Mouse (Mus musculus): ENCODE measurements around the gene Rabgap1l. TPM values are rescaled to one million over a fixed set of nuclear protein-coding genes. Genes with fewer than 3 reads are reported as not detected.

Rabgap1l gene
- polyA plus RNA-seq, 1 experiment from 2014 or later: 41.8 TPM

DNA sequence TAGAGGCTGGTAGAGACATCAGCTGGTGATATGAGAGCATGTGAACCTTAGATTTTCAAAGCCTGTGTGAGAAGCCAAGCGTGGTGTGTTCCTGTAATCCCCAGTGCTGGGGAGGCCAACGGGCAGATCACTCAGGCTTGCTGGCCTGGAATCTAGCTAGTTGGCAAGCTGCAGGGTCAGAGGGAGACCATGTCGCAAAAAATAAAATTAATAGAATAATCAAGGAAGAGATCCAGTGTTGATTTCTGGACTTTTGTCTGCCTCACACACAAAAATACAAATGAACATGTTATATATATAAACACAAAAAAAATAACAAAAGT is 196.1 kb downstream of the Rabgap1l start:
- no peak for ATAC-seq
- Histone ChIP-seq H3K9me3 (replicated peaks; ENCODE audit: control insufficient read depth, low read length, poor library complexity, severe bottlenecking) (no peaks in the 10 kb centered on the region), H3K27me3 (ENCODE audit: control insufficient read depth, insufficient read depth, low read depth, low read length) (no peaks in the 10 kb centered on the region), H3K4me2 (ENCODE audit: low read length) (no peak overlapping the region), H3K9ac (ENCODE audit: low read depth, low read length) (no peak overlapping the region), H3K36me3 (ENCODE audit: control insufficient read depth, insufficient read depth, low read length) (no peaks in the 10 kb centered on the region), H3K27ac (ENCODE audit: low read length) (no peak overlapping the region), H3K4me3 (ENCODE audit: low read depth, low read length) (no peak overlapping the region), H3K4me1 (ENCODE audit: control insufficient read depth, insufficient read depth, low read length) (no peaks in the 10 kb centered on the region)
- WGBS: 66% methylated on average over 3 of the region's 3 CpGs

DNA sequence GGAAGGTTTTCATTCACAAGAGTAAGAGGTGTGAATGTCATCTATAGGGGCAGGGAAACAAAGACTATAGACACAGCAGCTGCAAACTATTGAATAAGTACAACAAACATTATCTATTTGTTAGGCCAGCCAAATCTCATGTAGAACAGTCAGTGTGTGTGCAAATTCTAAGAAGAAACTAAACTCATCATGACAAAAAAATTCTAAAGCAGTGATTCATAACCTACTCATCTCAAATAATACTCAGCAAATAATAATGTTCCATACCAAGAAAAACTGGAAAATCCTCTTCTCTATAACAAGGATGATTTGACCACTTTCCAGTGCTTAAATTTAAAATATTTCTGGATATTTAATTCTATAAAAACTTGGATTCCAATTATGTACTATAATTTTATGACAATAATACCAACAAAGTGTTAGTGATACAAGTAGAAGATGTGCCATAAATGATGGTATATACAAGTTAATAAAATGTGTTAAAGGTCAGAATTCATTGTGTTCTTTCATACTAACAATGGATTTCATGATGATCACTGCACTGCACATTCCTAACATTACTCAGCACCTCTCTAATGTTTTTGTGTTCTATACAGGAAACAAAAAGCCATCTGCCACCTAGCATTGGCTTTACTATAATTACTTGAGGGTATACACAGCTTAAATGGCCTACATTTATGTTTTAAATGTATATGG is 196.6 kb downstream of the Rabgap1l start:
- ATAC-seq: no peak
- no peak overlapping the region for H3K27ac ChIP-seq (ENCODE audit: low read length)
- H3K9ac ChIP-seq (ENCODE audit: low read depth, low read length): no peak overlapping the region
- H3K9me3 ChIP-seq (replicated peaks; ENCODE audit: control insufficient read depth, low read length, poor library complexity, severe bottlenecking): no peaks in the 10 kb centered on the region
- H3K4me1 ChIP-seq (ENCODE audit: control insufficient read depth, insufficient read depth, low read length): no peaks in the 10 kb centered on the region
- H3K4me2 ChIP-seq (ENCODE audit: low read length): no peak overlapping the region
- H3K36me3 ChIP-seq (ENCODE audit: control insufficient read depth, insufficient read depth, low read length): no peaks in the 10 kb centered on the region
- no peaks in the 10 kb centered on the region for H3K27me3 ChIP-seq (ENCODE audit: control insufficient read depth, insufficient read depth, low read depth, low read length)
- H3K4me3 ChIP-seq (ENCODE audit: low read depth, low read length): no peak overlapping the region

DNA sequence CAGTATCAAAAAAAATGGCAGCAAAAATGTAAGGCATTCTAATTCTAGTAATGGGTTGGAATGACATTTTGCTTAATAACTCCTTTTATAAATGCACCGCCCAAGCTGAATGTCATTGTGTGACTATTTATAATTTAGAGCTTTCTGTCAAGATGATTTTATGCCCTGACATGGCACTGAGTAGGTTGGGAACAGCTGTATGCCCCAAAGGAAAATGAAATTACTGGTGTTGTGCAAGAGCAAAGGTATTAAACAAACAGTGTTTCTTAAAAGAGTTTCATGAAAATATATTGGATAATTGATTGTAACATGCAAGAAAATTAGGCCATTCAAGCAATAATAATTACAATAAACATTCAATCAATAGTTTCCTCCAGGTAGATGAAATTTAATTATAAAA is 198.4 kb downstream of the Rabgap1l start:
- H3K36me3 ChIP-seq (ENCODE audit: control insufficient read depth, insufficient read depth, low read length): no peaks in the 10 kb centered on the region
- H3K27ac ChIP-seq (ENCODE audit: low read length): no peak overlapping the region
- no peak overlapping the region for H3K9ac ChIP-seq (ENCODE audit: low read depth, low read length)
- no peaks in the 10 kb centered on the region for H3K27me3 ChIP-seq (ENCODE audit: control insufficient read depth, insufficient read depth, low read depth, low read length)
- no peak overlapping the region for H3K4me2 ChIP-seq (ENCODE audit: low read length)
- 63% methylated on average over 1 of the region's 1 CpGs for WGBS
- ATAC-seq: no peak; the same call in 1 of the 2 replicates
- H3K4me3 ChIP-seq (ENCODE audit: low read depth, low read length): no peak overlapping the region
- H3K9me3 ChIP-seq (replicated peaks; ENCODE audit: control insufficient read depth, low read length, poor library complexity, severe bottlenecking): no peaks in the 10 kb centered on the region
- no peaks in the 10 kb centered on the region for H3K4me1 ChIP-seq (ENCODE audit: control insufficient read depth, insufficient read depth, low read length)

DNA sequence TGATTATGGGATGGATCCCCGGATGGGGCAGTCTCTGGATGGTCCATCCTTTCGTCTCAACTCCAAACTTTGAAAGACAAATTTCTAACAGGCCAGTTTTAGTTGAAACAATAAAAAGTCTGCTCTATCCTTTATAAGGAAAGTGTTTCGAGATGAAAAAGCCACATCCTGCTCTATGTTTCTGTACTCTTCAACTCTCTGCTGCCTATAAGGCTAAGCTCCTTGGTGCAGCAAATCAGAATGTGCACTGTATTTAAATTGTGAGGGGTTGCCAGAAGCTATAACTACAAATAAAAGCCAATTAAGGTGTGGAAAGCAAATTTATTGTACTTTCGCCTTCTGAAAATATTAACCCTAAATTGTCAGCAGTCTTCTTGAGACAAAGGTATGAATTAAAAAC is 198.9 kb downstream of the Rabgap1l start:
- H3K36me3 ChIP-seq (ENCODE audit: control insufficient read depth, insufficient read depth, low read length): no peaks in the 10 kb centered on the region

DNA sequence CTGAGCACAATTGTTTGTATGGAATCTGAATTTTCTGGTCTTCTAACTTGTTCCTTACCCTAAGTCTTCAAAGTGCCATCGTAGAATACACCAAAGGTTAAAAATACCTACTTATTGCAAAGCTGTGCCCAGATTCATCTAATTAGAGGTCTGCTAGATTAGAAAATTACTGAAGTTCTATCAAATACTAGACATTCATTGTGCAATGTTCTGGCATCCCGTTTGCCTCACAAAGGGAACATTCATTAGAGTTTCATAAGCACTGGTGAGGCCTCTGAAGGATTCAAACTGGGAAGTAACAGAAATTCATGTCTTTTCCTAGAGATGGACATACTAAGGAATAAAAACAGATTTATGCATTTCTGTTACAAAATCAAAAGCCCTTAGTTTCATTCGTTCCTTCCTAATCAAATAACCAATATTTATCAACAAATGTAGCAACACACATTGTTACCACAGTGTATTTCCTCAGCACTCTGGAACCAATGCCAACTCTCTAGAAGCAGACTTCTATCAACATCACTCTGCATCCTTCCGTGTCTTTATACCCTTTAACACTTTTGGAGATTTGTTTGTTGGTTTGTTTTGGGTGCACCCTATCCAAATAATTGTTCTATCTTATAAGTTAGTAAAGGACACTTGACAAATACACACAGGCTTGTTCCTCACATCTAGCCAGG is 204.0 kb downstream of the Rabgap1l start:
- H3K9ac ChIP-seq (ENCODE audit: low read depth, low read length): no peak overlapping the region

More for the DNA sequence above, 198.9 kb downstream of the Rabgap1l start:
- no peak overlapping the region for H3K9ac ChIP-seq (ENCODE audit: low read depth, low read length)
- WGBS: 62% methylated on average over 4 of the region's 4 CpGs
- H3K9me3 ChIP-seq (replicated peaks; ENCODE audit: control insufficient read depth, low read length, poor library complexity, severe bottlenecking): no peaks in the 10 kb centered on the region
- H3K4me3 ChIP-seq (ENCODE audit: low read depth, low read length): no peak overlapping the region
- H3K27ac ChIP-seq (ENCODE audit: low read length): no peak overlapping the region
- H3K4me2 ChIP-seq (ENCODE audit: low read length): no peak overlapping the region
- H3K4me1 ChIP-seq (ENCODE audit: control insufficient read depth, insufficient read depth, low read length): no peaks in the 10 kb centered on the region
- ATAC-seq: no peak
- H3K27me3 ChIP-seq (ENCODE audit: control insufficient read depth, insufficient read depth, low read depth, low read length): no peaks in the 10 kb centered on the region

DNA sequence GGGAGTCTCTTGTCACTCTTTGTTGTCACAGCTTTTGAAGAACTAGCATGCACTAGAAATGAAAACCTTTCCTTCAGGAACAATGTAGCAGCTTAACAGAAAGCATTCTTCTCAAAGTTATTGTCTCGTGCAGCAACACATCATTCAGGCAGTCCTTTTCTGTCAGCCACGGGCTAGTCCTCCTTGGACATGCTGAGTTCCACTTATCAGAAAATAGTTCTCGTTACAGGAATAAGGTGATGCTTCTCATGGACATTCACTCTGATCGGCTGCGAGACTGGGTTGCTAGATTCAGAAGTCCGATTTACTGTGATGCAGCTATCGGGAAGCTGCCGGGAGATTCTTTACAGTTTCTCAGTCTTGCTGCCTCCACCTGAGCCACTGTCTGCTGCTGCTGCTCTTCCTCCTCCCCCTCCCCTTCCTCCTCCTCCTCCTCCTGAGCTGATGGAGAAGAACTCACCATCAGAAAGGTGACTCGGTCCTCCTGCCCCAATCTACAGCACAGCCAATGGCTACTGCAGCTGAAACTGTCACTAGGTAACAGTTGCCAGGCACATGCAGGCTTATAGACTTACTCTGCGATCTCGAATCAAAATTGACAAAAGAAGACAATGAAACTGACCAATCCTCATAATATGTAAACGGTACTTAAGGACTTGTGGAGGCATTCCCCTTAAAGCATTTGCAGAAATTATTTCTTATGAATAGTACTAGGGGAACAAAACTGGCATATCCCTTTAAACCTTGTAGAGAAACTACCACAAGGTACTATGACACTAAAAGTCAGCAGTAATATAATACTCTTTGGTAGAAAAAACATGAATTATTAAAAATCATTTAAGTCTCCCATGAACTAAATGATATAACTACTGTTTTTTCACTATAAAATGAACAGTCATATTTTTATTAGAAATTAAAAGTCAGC is 213.4 kb downstream of the Rabgap1l start:
- peak; percentile 89 for ATAC-seq
- peak overlapping the region; percentile 49 for H3K9ac ChIP-seq (ENCODE audit: low read depth, low read length)
- no peaks in the 10 kb centered on the region for H3K27me3 ChIP-seq (ENCODE audit: control insufficient read depth, insufficient read depth, low read depth, low read length)
- no peaks in the 10 kb centered on the region for H3K36me3 ChIP-seq (ENCODE audit: control insufficient read depth, insufficient read depth, low read length)
- H3K4me3 ChIP-seq (ENCODE audit: low read depth, low read length): peak overlapping the region; percentile 41
- H3K4me2 ChIP-seq (ENCODE audit: low read length): peak overlapping the region; percentile 46
- WGBS: 25% methylated on average over 12 of the region's 12 CpGs
- H3K4me1 ChIP-seq (ENCODE audit: control insufficient read depth, insufficient read depth, low read length): 0 out of 2 replicates have a peak, but pooled peaks cover 2% of the 10 kb centered on the region
- H3K9me3 ChIP-seq (replicated peaks; ENCODE audit: control insufficient read depth, low read length, poor library complexity, severe bottlenecking): no peaks in the 10 kb centered on the region
- H3K27ac ChIP-seq (ENCODE audit: low read length): peak overlapping the region; percentile 74

More for the DNA sequence above, 204.0 kb downstream of the Rabgap1l start:
- ATAC-seq: no peak
- 67% methylated on average over 4 of the region's 4 CpGs for WGBS
- no peaks in the 10 kb centered on the region for H3K27me3 ChIP-seq (ENCODE audit: control insufficient read depth, insufficient read depth, low read depth, low read length)
- H3K4me3 ChIP-seq (ENCODE audit: low read depth, low read length): no peak overlapping the region
- H3K9me3 ChIP-seq (replicated peaks; ENCODE audit: control insufficient read depth, low read length, poor library complexity, severe bottlenecking): no peaks in the 10 kb centered on the region
- no peaks in the 10 kb centered on the region for H3K36me3 ChIP-seq (ENCODE audit: control insufficient read depth, insufficient read depth, low read length)
- no peak overlapping the region for H3K27ac ChIP-seq (ENCODE audit: low read length)
- no peaks in the 10 kb centered on the region for H3K4me1 ChIP-seq (ENCODE audit: control insufficient read depth, insufficient read depth, low read length)
- no peak overlapping the region for H3K4me2 ChIP-seq (ENCODE audit: low read length)

DNA sequence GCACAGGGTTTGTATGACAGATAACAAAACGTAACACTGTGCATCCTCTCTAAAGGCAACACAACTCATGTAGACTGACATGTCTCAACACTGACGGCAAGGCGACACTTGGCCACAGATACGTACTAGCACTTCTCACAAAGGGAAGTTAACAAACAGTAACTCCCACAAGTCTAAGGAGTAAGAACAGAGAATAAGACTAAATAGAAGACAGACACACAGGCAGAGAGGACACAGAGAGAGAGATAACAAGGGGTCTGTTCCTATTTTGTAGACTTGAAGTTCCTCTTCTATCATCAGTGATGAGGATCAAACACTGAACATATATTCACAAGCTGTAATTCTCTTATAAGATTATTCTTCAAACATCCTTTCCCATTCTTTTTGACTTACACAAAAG is 216.9 kb downstream of the Rabgap1l start:
- ATAC-seq: no peak
- H3K4me3 ChIP-seq (ENCODE audit: low read depth, low read length): no peak overlapping the region
- H3K27ac ChIP-seq (ENCODE audit: low read length): no peak overlapping the region
- H3K9me3 ChIP-seq (replicated peaks; ENCODE audit: control insufficient read depth, low read length, poor library complexity, severe bottlenecking): no peaks in the 10 kb centered on the region
- WGBS: 82% methylated on average over 4 of the region's 4 CpGs
- no peak overlapping the region for H3K9ac ChIP-seq (ENCODE audit: low read depth, low read length)
- no peaks in the 10 kb centered on the region for H3K36me3 ChIP-seq (ENCODE audit: control insufficient read depth, insufficient read depth, low read length)
- H3K27me3 ChIP-seq (ENCODE audit: control insufficient read depth, insufficient read depth, low read depth, low read length): no peaks in the 10 kb centered on the region
- no peak overlapping the region for H3K4me2 ChIP-seq (ENCODE audit: low read length)
- H3K4me1 ChIP-seq (ENCODE audit: control insufficient read depth, insufficient read depth, low read length): 0 out of 2 replicates have a peak, but pooled peaks cover 2% of the 10 kb centered on the region

DNA sequence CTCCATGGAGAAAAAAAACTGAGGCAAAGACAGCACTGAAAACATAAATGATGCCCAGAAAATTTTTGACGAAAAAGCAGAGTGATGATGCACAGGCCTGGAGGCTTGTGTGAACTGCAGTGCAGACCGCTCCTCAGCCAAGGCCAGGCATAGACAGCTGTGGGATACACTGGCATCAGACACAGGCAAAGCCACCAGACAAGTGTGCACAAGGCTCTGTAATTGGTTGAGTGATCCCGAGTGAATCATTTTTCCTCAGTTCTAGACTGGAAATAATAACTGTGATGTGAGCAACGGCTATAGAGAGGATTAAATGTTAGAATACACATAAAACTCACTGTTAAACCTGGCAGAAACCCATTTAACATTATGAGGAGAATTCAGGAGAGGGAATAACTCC is 219.0 kb downstream of the Rabgap1l start:
- 64% methylated on average over 4 of the region's 4 CpGs for WGBS
- H3K36me3 ChIP-seq (ENCODE audit: control insufficient read depth, insufficient read depth, low read length): no peaks in the 10 kb centered on the region
- no peak overlapping the region for H3K4me2 ChIP-seq (ENCODE audit: low read length)
- no peak for ATAC-seq
- no peak overlapping the region for H3K27ac ChIP-seq (ENCODE audit: low read length)
- no peaks in the 10 kb centered on the region for H3K9me3 ChIP-seq (replicated peaks; ENCODE audit: control insufficient read depth, low read length, poor library complexity, severe bottlenecking)
- no peak overlapping the region for H3K9ac ChIP-seq (ENCODE audit: low read depth, low read length)
- H3K4me1 ChIP-seq (ENCODE audit: control insufficient read depth, insufficient read depth, low read length): 0 out of 2 replicates have a peak, but pooled peaks cover 2% of the 10 kb centered on the region
- no peaks in the 10 kb centered on the region for H3K27me3 ChIP-seq (ENCODE audit: control insufficient read depth, insufficient read depth, low read depth, low read length)
- H3K4me3 ChIP-seq (ENCODE audit: low read depth, low read length): no peak overlapping the region

Measured in midbrain, embryonic 16.5 days (tissue).